Mouse (Mus musculus): ENCODE measurements around the gene Zfp932. TPM values are rescaled to one million over a fixed set of nuclear protein-coding genes. Genes with fewer than 3 reads are reported as not detected.
"Not testable (repeated sequence)": the region's sequence is repeated elsewhere in the genome, so short reads cannot be mapped to it uniquely, and the experiment has no call there.

The Zfp932 gene
- polyA plus RNA-seq (2012; rRNA removed) = 3.5 and 4.6 TPM in 2 replicates

- not testable (repeated sequence) for H3K4me3 ChIP-seq (ENCODE audit: insufficient read depth, low read depth, low read length); H3K27ac ChIP-seq (ENCODE audit: insufficient read depth, low read depth, low read length)
Observed at GRCm38 (mm10) chr5:109996026-109996937, at the start of gene Zfp932. TSS of gene Zfp932 (plus strand) at chr5:109996521.

GRCm38 (mm10) chr5:109950281-109950680 lies 46.0 kb upstream of the Zfp932 start:
- no CpG with 5 or more reads among the region's 1 CpGs for WGBS

More at GRCm38 (mm10) chr5:109996026-109996937, at the start of gene Zfp932:
- WGBS = no CpG with 5 or more reads among the region's 24 CpGs
- H3K27me3 ChIP-seq (replicated peaks; ENCODE audit: control insufficient read depth, insufficient read depth, low read length); H3K36me3 ChIP-seq (ENCODE audit: control insufficient read depth, insufficient read depth, low read length); H3K4me1 ChIP-seq (ENCODE audit: control insufficient read depth, insufficient read depth, low read length): not testable (repeated sequence)
- peak; percentile 93 for DNase-seq

DNA sequence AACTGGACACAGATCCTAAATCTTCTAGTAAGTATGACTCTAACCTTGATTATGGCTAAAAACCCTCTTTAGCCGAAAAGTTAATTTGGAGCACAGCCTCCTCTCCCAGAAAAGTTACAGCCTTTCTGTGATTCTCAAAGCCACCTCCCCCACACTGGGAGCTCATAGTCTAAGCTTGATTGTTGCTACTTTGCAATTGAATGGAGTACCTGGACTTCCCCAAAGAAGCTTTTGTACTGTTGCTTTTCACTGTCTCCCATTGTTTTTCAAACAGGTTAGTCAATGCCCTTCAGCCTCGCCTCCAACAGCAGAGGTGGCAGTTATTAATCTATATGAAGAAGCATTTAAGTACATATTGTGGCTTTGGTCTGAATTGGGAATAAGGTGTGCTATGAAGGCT lies 15.6 kb upstream of the Zfp932 start:
- H3K27me3 ChIP-seq (replicated peaks; ENCODE audit: control insufficient read depth, insufficient read depth, low read length); H3K4me1 ChIP-seq (ENCODE audit: control insufficient read depth, insufficient read depth, low read length); H3K4me3 ChIP-seq (ENCODE audit: insufficient read depth, low read depth, low read length); H3K36me3 ChIP-seq (ENCODE audit: control insufficient read depth, insufficient read depth, low read length); H3K27ac ChIP-seq (ENCODE audit: insufficient read depth, low read depth, low read length); DNase-seq: not testable (repeated sequence)
- WGBS = no CpG with 5 or more reads among the region's 2 CpGs

More at GRCm38 (mm10) chr5:109950281-109950680, 46.0 kb upstream of the Zfp932 start:
- H3K4me1 ChIP-seq (ENCODE audit: control insufficient read depth, insufficient read depth, low read length) = no peaks in the 10 kb centered on the region
- TF ChIP-seq CTCF (conservative IDR thresholded peaks at IDR 0.05; ENCODE audit: insufficient read depth, insufficient read length, low read depth, low read length) = no peak
- TF ChIP-seq POLR2A (IDR thresholded peaks at IDR 0.05; ENCODE audit: low read depth, low read length) = no peak
- H3K4me3 ChIP-seq (ENCODE audit: insufficient read depth, low read depth, low read length) = no peak overlapping the region
- no peaks in the 10 kb centered on the region for H3K27me3 ChIP-seq (replicated peaks; ENCODE audit: control insufficient read depth, insufficient read depth, low read length)
- no peak overlapping the region for H3K27ac ChIP-seq (ENCODE audit: insufficient read depth, low read depth, low read length)
- H3K36me3 ChIP-seq (ENCODE audit: control insufficient read depth, insufficient read depth, low read length) = no peaks in the 10 kb centered on the region
- no peak for DNase-seq

DNA sequence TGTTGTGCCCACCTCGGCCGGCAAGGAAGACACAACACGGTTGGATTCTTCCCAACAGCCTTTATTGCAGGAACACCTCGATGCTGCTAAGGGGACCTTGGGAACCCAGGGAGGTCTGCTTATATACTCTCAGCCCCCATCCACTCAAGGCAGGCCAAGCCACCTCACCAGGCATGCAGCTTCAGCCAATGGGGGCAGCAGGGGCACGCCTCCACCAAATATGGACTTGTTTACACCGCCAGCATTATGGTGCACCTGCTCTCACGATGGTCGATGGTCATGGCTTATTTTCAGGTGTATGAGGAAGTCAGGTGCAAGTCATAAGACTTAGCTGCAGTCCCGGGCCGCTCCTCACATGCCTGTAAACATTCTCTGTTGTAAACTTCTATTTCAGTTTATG lies 860 bp upstream of the Zfp932 start:
- no CpG with 5 or more reads among the region's 10 CpGs for WGBS

GRCm38 (mm10) chr5:110015775-110016174 lies 19.5 kb downstream of the Zfp932 start:
- H3K27ac ChIP-seq (ENCODE audit: insufficient read depth, low read depth, low read length); H3K4me1 ChIP-seq (ENCODE audit: control insufficient read depth, insufficient read depth, low read length); H3K4me3 ChIP-seq (ENCODE audit: insufficient read depth, low read depth, low read length); H3K27me3 ChIP-seq (replicated peaks; ENCODE audit: control insufficient read depth, insufficient read depth, low read length); DNase-seq; H3K36me3 ChIP-seq (ENCODE audit: control insufficient read depth, insufficient read depth, low read length): not testable (repeated sequence)
- 85% methylated on average over 10 of the region's 10 CpGs for WGBS
- TF ChIP-seq CTCF (conservative IDR thresholded peaks at IDR 0.05; ENCODE audit: insufficient read depth, insufficient read length, low read depth, low read length) = 0 out of 2 replicates have a peak, but pooled peaks have one; percentile 6

More for the DNA sequence above, 860 bp upstream of the Zfp932 start:
- peak; percentile 2 for DNase-seq
- H3K36me3 ChIP-seq (ENCODE audit: control insufficient read depth, insufficient read depth, low read length); H3K27me3 ChIP-seq (replicated peaks; ENCODE audit: control insufficient read depth, insufficient read depth, low read length); H3K27ac ChIP-seq (ENCODE audit: insufficient read depth, low read depth, low read length); H3K4me3 ChIP-seq (ENCODE audit: insufficient read depth, low read depth, low read length); H3K4me1 ChIP-seq (ENCODE audit: control insufficient read depth, insufficient read depth, low read length): not testable (repeated sequence)

DNA sequence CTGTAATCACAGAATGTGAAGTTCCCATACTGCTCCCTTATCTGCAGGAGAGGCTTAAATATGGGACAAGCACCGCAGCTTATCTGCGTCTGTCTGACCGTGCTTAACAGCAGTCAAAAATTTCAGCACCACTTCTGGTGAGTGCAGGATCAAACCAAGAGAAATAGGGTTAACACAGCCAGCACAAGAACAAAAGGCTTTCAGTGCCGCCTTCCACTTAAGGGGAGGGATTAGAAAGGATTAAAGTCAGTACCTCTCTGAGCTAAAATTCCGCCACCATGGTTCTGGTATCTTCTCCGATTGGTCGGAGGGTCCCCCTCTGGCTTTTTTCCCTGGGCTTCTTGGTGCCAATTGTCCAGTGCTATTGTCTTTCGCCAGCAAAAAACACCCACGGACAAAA lies 27.0 kb downstream of the Zfp932 start:
- H3K27me3 ChIP-seq (replicated peaks; ENCODE audit: control insufficient read depth, insufficient read depth, low read length) = no peaks in the 10 kb centered on the region
- H3K4me1 ChIP-seq (ENCODE audit: control insufficient read depth, insufficient read depth, low read length) = no peaks in the 10 kb centered on the region
- TF ChIP-seq CTCF (conservative IDR thresholded peaks at IDR 0.05; ENCODE audit: insufficient read depth, insufficient read length, low read depth, low read length) (no peak), POLR2A (IDR thresholded peaks at IDR 0.05; ENCODE audit: low read depth, low read length) (no peak)
- H3K36me3 ChIP-seq (ENCODE audit: control insufficient read depth, insufficient read depth, low read length) = no peaks in the 10 kb centered on the region
- H3K4me3 ChIP-seq (ENCODE audit: insufficient read depth, low read depth, low read length) = no peak overlapping the region
- H3K27ac ChIP-seq (ENCODE audit: insufficient read depth, low read depth, low read length) = no peak overlapping the region
- 59% methylated on average over 9 of the region's 9 CpGs for WGBS
- no peak for DNase-seq

GRCm38 (mm10) chr5:110023694-110024427 lies 27.5 kb downstream of the Zfp932 start:
- peak; percentile 38 for DNase-seq
- 40% methylated on average over 8 of the region's 8 CpGs for WGBS
- H3K27ac ChIP-seq (ENCODE audit: insufficient read depth, low read depth, low read length); H3K4me1 ChIP-seq (ENCODE audit: control insufficient read depth, insufficient read depth, low read length); H3K27me3 ChIP-seq (replicated peaks; ENCODE audit: control insufficient read depth, insufficient read depth, low read length); H3K36me3 ChIP-seq (ENCODE audit: control insufficient read depth, insufficient read depth, low read length); H3K4me3 ChIP-seq (ENCODE audit: insufficient read depth, low read depth, low read length): not testable (repeated sequence)
- peak; percentile 39; the same call in 1 of the 2 replicates for TF ChIP-seq CTCF (conservative IDR thresholded peaks at IDR 0.05; ENCODE audit: insufficient read depth, insufficient read length, low read depth, low read length)
